Mouse (Mus musculus) 3134 (cell line): ENCODE measurements around the gene Lrrc75b.
A peak's percentile ranks its signal among the peaks of the same experiment; 100 is the strongest.

Experiments
- DNase-seq: peaks from one replicate; pipeline ENCODE4 v3.0.0-alpha.2; 2011; ENCODE audit warnings: low spot score; ENCODE audit not compliant: insufficient read length; ENCODE audit errors: extremely low read depth

Gene Lrrc75b

GRCm38 (mm10) chr10:75568441-75568840, 8.3 kb upstream of the Lrrc75b start:
- no peak for DNase-seq

- DNase-seq = no peak
Observed at GRCm38 (mm10) chr10:75568029-75568428, 7.9 kb upstream of the Lrrc75b start.

GRCm38 (mm10) chr10:75566765-75567164, 6.6 kb upstream of the Lrrc75b start:
- DNase-seq = peak; percentile 39

GRCm38 (mm10) chr10:75566321-75566720, 6.2 kb upstream of the Lrrc75b start:
- DNase-seq = no peak

GRCm38 (mm10) chr10:75565906-75566305, 5.8 kb upstream of the Lrrc75b start:
- no peak for DNase-seq

- DNase-seq = no peak
Observed at GRCm38 (mm10) chr10:75565436-75565835, 5.3 kb upstream of the Lrrc75b start.

GRCm38 (mm10) chr10:75564687-75565265, 4.6 kb upstream of the Lrrc75b start:
- DNase-seq = no peak

- DNase-seq = no peak
Observed at GRCm38 (mm10) chr10:75562596-75562995, 2.5 kb upstream of the Lrrc75b start.

- no peak for DNase-seq
Observed at GRCm38 (mm10) chr10:75561071-75561654, 1.0 kb upstream of the Lrrc75b start, which contains the start of gene Ggt1. Gene Ggt1, plus strand, starts transcription at chr10:75561604.

GRCm38 (mm10) chr10:75560549-75560899, 394 bp upstream of the Lrrc75b start:
- no peak for DNase-seq

- no peak for DNase-seq
Observed at GRCm38 (mm10) chr10:75559041-75559675, 972 bp downstream of the Lrrc75b start.

- DNase-seq = peak; percentile 73
Observed at GRCm38 (mm10) chr10:75558515-75558914, 1.6 kb downstream of the Lrrc75b start.

GRCm38 (mm10) chr10:75556026-75556425, 4.1 kb downstream of the Lrrc75b start:
- peak; percentile 88 for DNase-seq

- no peak for DNase-seq
Observed at GRCm38 (mm10) chr10:75555557-75555956, 4.6 kb downstream of the Lrrc75b start.

- DNase-seq = peak; percentile 69
Observed at GRCm38 (mm10) chr10:75554090-75554489, 6.0 kb downstream of the Lrrc75b start.

- DNase-seq = no peak
Observed at GRCm38 (mm10) chr10:75552701-75553450, 7.3 kb downstream of the Lrrc75b start.

GRCm38 (mm10) chr10:75552106-75552505, 8.0 kb downstream of the Lrrc75b start:
- no peak for DNase-seq

- no peak for DNase-seq
Observed at GRCm38 (mm10) chr10:75551175-75551574, 9.0 kb downstream of the Lrrc75b start.

- no peak for DNase-seq
Observed at GRCm38 (mm10) chr10:75549886-75550285, 10.2 kb downstream of the Lrrc75b start.

GRCm38 (mm10) chr10:75548486-75548885, 11.6 kb downstream of the Lrrc75b start:
- DNase-seq = peak; percentile 44

- peak; percentile 39 for DNase-seq
Observed at GRCm38 (mm10) chr10:75547901-75548300, 12.2 kb downstream of the Lrrc75b start.
